Mouse (Mus musculus) gastrocnemius, postnatal 25 days (tissue): ENCODE results near the gene Polm. TPM values are rescaled to one million over a fixed set of nuclear protein-coding genes. Genes with fewer than 3 reads are reported as not detected.

Experiments
- DNase-seq: peaks from one replicate; pipeline ENCODE4 v3.0.0; 2022
- total RNA-seq, 2 experiments: library from RNA; stranded (reverse); gene quantifications; 1 replicate in 1 of 2; 2 replicates in 1 of 2; pipeline ENCODE4 v1.2.3; 2021

Gene Polm
- total RNA-seq, 2 experiments from 2014 or later = 1.8 to 2.8 TPM

DNA sequence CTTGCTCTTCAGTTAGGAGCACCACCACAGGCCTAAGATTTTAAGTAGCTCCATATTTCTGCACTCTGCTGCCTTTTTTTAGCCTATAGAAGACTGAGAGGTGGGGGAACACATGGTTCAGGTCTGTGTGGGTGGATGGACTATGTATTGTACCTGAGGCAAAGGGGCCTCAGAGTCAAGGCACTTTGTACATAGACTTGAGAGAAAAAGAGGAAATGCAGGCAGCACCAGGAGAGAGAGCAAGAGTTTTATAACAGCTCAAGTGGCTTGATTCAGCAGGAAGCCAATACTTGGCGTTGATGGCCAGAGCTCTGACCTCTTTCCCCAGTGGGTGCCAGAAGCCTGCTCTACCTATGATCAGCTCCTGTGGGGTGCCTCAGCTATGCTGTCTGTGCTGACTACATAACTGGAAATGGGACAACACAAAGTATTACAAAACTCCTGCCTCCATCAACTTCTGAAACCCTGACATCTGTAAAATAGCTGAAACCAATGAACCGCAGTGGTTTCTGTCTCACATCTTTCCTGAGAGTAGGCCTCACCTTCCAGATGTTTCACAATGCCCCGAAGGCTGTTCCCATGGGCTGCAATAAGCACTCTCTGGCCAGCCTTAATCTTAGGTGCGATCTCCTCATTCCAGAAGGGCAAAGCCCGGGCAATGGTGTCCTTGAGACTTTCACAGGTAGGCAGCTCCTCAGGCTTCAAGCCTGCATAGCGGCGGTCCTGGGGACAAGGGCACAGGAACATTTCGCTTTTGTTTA is 35.2 kb downstream of the Polm start:
- DNase-seq = peak; percentile 21

DNA sequence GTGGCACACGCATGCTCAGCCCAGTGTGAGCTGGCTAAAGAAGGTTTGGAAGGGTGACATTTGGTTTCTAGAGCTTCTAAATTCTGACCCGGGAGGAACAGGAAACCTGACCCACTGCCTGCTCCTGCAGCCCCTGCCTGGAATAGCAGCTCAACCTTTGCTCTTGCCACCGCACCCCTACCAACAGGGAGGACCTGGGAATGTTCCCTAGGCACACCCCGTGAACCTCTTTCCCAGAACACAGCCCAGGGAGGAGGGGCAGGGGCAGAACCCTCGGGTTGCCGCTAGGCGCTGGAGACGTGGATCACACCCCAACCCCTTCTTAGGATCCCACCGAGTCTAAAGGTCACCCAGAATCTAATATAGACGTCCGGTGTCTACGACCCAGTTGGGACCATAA is 35.8 kb downstream of the Polm start:
- peak; percentile 87 for DNase-seq

DNA sequence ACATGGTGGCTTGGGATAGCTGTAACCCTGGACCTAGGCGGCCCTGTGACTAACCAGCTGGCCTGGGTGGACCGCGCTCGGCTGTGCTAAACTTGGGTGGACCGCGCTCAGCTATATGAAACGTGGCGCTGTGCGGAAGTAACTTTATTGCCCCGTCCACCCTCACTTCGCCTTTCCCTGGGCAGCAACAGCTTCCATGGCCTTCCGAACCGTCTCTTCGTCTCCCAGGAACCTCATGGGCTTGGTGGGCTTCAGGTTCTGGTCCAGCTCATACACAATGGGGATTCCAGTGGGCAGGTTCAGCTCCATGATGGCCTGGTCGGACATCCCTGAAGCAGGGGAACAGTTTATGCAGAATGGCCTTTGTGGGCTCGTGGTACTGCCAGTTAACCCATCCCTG is 36.3 kb downstream of the Polm start:
- no peak for DNase-seq

DNA sequence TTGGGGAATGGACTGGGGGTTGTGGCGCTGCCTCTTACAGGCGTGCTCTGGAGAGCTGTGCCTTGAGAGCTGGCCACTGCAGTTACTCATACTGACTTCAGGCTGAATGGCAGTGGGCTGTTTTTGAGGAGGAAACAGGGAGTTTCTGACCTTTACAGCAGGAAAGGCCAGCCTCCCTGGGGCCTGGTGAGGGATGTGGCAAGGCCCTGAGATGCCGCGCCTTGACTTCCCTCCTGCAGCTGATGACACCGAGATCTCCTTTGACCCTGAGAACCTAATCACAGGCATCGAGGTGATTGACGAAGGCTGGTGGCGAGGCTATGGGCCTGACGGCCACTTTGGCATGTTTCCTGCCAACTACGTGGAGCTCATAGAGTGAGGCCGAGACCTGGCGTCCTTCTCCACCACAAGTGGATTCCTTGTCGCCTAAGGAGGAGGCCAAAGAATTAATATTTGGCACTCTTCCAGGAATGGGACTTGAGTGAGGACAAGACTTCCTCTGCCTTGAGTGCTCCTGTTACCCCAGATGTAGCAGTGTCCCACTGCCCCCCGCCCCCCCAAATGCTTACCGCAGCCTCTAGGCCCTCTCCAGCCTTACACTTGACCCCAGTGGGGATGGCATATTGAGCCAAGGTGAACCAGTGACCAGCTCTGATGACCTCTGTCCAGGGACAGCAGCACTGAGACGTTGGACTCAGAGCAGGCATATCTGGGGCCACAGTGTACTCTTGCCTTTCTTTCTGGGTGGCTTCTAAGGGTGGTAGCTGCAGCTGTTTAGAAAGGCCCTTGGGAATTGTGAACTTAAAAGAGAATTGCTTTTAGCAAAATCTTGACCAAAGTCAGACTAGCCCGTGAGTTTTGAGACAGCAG is 38.0 kb downstream of the Polm start:
- DNase-seq = peak; percentile 49

DNA sequence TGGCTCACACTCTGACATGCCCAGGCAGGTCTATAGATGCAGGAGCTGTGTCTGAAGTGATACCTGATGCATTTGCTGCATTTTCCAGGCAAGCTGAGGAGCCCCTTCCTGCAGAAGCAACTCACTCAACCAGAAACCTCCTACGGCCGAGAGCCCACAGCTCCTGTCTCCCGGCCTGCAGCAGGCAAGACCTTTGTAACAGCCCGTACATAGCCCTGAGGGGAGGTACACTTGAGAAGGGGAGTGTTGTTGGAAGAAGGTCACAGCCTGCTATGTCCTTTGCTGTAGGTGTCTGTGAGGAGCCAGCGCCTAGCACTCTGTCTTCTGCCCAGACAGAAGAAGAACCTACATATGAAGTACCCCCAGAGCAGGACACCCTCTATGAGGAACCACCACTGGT is 39.9 kb downstream of the Polm start:
- no peak for DNase-seq

DNA sequence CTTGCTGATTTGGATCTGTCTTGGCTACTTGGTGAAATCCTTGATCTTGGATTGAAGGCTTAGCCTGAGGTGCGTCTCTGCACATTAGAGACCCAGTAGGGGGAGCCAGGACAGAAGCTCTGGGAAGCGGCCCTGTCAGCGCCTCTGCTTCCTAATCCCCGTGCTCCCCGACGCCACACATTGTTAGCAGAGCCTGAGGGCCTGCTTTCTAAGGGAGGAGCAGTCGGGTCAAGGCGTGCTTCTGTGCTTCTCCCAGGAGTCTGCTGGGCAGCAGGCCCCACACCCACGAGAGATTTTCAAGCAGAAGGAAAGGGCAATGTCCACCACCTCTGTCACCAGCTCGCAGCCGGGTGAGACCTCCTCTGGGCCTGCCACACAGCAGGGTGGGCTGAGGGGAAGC is 40.4 kb downstream of the Polm start:
- DNase-seq = no peak

DNA sequence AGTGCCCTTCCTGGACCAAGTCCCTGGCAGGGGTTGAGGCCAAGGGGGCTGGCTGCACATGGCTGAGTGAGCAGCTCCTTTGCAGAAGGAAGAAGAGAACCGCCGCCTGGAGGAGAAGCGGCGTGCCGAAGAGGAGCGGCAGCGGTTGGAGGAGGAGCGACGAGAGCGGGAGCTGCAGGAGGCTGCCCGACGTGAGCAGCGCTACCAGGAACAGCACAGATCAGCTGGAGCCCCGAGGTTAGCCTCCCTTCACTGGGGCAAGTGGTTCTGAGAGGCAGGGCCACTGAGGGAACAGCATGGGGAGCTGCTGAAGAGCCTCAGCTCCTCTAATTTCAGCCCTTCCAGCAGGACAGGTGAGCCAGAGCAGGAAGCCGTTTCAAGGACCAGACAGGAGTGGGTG is 40.9 kb downstream of the Polm start:
- no peak for DNase-seq

DNA sequence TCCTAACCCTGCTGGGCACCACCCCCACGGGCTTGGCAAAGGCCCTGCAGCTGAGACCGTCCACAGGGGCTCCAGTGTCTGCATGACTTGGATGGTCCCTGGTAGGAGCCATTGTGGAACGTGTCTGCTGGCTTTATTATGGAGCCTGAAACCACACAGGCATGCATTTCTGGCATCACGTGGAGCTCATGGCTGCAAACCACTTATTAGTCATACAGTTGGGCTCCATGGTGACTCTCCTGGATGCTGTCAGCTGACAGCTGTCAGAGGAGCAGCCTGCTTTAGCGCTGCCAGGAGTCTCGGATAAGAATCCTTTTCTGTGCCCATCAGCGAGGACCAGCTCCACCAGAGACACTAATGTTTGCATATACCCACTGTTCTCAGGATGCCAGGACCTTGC is 42.1 kb downstream of the Polm start:
- DNase-seq = peak; percentile 17

DNA sequence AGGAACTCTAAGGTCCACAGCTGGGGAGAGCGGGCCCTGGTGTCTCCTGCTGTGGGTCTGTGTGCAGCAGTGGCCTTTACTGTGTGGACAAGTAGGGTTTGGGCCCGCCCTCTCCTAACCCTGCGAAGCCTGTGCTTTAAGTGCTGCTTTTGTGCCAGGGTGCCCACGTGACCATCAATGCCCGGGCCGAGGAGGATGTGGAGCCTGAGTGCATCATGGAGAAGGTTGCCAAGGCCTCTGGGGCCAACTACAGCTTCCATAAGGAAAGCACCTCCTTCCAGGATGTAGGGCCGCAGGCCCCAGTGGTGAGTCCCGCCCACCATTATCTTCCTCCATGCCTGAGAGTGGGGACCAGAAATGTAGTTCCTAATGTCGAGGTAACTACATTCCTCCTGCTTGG is 42.5 kb downstream of the Polm start:
- no peak for DNase-seq

DNA sequence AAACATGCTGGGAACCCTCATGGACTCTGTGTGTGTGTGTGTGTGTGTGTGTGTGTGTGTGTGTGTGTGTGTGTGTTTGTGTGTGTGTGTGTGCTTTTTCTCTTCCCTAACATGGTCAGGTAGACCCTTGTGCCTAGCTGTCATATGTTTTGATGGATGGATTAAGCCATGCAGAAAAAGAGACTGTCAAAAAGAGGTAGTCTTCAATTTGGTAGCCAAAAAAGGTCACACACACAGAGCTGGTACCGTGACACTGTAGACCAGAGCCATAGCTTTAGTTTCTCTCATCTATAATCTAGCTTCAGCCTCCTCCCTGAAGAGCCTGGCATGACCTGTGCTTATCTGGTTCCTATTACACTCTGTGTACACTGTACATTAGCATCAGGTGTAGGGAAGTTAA is 47.4 kb downstream of the Polm start:
- DNase-seq = no peak

DNA sequence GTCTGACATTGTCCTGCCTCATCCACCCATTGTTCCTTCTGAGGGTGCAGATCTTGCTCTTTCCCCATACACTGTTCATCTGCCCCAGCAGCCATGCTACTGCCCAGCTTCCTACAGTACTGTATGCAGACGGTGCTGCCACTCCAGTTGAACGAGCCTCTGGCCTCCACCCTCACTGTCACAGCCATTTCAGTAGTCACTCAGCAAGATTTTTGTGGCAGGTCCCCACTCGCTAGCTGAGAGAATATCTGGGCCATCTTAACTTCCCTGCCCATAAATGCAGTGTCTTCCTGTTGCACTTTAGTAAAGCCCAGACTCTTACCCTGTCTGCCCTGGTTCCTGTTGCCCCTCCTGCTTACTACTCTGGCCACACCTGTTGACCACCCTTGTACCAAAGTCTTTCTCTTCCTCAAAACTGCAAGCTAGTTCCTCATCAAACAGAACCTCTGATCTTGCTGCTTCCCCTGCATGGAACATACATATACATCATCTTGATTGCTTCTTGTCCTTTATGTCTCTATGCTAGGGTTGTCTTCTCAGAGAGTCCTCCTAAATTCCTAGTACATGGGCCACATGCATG is 48.0 kb downstream of the Polm start:
- DNase-seq = no peak

DNA sequence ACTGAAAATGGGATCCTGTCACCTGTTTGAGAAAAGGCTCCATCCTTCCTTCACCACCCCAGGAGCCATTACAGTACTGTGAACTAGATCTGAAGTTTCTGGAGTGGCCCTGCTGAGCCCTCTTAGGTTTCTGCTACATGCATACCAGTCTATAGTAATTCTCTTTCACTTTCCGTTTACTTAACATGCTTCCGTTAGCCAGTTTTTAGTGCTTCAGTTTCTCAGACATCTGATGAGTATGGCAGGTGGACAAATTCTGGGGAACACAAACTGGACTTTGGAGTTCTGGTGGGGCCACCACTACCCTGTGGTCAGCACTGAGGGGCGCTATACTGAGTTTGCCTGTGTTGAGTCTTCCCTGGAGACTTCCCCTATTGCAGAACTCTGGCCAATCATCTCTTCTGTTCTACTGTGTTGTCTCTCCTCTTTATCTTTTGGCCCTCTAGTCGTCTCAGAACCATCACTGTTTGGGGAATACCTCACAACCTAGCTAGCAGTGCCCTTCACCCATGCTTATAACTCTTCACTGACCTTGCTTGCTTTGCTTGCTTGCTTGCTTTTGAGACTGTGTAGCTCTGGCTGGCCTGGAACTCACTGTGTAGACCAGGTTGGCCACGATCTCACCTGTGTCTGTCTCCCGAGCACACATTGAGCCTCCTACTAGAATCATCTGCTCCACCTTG is 48.6 kb downstream of the Polm start:
- DNase-seq = no peak

DNA sequence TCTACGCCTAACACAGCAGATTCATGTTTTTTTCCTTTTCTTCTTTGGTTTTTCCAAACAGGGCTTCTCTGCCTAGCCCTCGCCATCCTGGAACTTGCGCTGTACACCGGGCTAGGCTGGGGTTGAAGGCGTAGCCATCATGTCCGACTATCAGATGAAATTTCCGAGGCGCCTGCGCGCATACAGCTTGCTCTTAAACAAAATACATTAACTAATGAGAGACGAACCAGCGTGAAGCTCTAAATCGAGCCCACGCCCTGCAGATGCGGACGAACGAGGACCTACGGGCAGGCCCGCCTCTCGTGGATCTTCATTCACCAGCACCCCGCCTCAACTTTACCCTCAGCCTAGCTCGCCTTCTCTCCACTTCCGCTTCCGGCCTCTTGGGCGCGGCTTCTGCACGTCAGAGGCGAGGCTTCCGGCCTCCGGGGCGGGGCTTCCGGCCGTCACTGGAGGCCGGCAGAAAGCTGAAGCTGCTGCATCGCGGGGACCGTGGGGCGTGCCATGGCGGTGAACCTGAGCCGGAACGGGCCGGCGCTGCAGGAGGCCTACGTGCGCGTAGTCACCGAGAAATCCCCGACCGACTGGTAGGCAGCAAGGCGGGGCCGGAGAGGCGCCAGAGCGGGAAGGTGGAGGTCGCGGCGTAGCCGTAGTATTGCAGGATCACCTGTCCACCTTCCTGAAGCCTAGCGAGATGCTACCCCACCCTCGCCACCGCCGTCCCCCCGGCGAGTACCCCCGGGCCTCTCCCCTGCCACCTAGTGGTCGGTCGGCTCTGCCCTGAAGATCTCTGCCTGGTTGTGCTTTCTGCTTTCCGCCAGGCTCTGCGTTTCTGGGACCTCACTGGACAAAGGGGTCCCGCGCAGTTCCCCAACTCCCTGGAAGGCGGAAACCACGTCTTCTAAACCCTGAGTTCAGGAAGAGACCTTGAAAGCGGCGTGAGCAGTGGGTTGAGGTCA is 49.5 kb downstream of the Polm start, which contains the start of gene Dbnl:
Gene Dbnl (plus strand): TSS at position 433 of the 959 bp plus-strand sequence.
- DNase-seq = peak; percentile 96

DNA sequence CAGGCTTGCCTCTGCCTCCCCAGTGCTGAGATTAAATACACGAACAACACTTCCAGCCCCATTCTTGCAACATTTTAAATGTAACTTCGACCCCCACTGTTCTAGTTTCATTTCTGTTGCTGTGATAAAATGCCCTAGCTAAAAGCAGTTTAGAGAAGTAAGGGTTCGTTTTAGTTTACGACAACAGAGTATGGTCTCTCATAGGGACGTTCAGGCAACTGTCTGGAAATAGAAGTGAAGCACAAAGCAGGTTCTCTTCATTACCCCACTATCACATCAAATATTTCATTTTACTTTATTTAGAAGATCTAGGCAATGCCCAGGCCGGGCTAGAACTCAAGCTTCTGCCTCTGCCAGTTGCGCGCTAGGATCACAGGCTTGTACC is 50.2 kb downstream of the Polm start:
- no peak for DNase-seq

DNA sequence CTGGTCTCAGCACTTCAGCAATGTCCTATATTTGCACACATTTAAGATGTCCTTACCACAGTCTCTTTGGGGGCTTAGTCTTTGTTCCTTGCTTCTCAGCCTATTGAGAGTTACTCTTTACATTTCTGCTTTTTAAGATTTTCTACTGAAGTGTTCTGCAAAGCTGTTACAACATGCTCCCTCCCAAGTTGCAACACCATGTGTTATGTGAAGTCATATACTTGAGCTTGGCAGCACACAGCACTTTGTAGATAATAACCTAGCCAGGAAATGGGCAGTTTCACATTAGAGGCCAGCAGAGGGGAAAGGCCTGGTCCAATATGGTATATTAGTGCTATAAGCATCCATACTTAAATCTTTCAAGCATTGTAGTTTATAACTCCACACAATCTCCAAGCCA is 52.1 kb downstream of the Polm start:
- DNase-seq = no peak

DNA sequence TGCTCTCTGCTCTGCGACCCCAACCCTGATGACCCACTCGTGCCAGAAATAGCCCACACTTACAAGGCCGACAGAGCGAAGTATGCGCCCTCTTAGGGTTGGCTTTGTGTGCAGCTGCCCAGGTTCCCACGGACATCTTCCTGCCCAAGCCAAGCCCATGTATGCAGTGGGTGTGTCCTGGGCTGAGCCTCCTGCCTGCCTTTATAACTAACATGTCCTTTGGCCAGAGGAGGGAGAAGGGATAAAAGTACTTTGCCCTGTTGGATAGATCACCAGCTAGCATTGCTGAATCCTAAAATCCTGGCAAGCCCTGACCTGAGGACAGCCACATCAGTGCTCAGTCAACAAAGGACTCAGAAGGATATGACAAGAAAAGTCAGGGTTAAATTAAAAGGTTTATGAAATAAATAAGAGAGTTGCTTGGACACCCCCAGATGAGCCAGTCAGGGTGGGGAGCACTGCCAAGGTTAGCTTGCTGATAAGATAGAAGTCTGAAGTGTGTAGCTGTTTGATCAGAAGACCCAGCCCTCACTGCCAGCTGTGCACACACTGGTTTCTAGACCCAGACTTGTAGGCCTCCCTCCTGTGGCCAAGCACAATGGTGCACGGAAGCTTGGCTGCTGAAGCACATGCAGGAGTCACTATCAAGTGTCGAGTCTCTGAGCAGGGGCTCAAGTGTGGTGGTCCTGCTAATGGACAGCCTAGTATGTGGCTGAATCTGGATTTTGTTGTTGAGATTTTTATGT is 55.4 kb downstream of the Polm start:
- no peak for DNase-seq

DNA sequence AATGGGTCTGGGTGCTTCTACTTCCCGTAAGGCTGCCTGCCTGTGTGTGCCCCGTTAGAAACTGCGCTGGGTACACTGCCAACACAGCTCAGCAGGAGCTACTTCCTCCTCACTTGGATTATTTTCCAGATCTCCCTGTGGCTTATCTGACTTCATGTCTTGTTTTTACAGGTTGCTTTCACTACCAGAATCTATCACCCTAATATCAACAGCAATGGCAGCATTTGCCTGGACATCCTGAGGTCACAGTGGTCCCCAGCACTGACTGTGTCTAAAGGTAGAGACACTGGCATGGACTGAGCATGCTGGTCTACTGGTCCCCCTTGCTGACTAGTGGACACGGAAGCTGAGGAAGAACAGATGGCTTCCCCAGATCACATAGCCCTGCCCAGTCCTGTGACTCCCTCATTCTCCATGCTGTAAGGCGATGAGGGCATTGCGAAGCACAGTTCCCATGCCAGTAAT is 57.7 kb downstream of the Polm start:
- no peak for DNase-seq

DNA sequence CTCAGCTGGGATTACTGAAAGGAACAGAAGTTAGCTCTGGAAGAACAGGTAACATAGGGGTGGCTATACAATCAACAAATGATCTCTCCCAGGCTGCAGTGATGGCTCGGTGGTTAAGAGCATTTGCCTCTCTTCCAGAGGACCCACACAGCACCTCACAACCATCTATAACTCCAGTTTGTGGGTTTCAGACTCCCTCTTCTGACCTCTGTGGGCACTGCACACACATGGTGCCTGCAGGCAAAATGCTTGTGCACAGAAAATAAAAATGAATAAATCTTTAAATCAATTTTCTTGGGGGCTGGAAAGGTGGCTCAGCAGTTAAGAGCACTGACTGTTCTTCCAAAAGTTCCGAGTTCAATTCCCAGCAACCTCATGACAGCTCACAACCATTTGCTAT is 59.3 kb downstream of the Polm start:
- no peak for DNase-seq
